Mouse (Mus musculus) heart, postnatal 25 days (tissue): ENCODE data around the gene Ndfip2. TPM values are rescaled to one million over a fixed set of nuclear protein-coding genes. Genes with fewer than 3 reads are reported as not detected.
A peak's percentile ranks its signal among the peaks of the same experiment; 100 is the strongest.

Experiments
- DNase-seq: peaks from one replicate; pipeline ENCODE4 v3.0.0; 2022; ENCODE audit warnings: low spot score
- intact Hi-C: fragments of 180-260 bp; cut with DNase I; formaldehyde crosslinking; loops from one replicate; pipeline ENCODE4 v1.15.1; 2025
- total RNA-seq, 2 experiments: library from RNA; stranded (reverse); gene quantifications; 2 replicates each; pipeline ENCODE4 v1.2.3; 2021

The Ndfip2 gene
- total RNA-seq, 2 experiments from 2014 or later = 19.3 to 19.7 TPM

GRCm38 (mm10) chr14:105277277-105277676 lies 18.9 kb downstream of the Ndfip2 start:
- intact Hi-C loops = no loop called here
- no peak for DNase-seq

DNA sequence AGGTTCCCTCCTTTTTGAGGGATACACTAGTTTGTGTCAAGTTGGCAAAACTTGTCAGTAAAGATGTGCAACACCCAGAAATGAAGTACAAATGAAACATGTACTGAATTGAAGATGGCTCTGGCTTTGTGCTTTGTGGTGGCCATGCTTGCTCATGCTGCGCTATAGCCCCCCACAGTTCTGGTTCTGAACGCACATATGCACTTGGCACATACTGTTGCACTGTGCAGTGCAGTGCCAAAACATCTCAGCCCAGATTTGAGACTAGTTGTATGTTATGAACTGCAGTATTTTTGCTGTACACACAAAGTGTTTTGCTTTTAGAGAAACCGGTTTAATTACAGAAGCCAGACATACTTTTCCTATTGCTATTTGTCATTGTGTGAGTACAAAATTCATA lies 25.7 kb downstream of the Ndfip2 start:
- intact Hi-C loops = no loop called here
- no peak for DNase-seq

DNA sequence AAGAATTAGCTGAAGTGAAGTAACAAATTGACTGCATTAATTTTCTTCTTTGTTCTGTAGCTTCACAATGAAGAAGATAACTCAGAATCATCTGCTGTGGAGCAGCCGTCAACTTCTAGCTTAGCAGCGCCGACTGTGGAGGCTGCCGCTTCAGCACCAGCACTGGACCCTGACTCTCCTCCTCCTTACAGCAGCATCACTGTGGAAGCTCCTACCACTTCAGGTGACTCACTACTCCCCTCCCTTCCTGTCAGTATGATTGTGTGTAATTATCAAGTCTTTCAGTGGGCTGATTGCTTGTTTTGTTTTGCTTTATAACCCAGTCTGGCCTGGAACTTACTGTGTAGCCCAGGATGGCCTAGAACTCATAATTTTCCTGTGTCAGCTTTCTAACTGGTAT lies 29.2 kb downstream of the Ndfip2 start:
- DNase-seq = no peak
- intact Hi-C loops = no loop called here

DNA sequence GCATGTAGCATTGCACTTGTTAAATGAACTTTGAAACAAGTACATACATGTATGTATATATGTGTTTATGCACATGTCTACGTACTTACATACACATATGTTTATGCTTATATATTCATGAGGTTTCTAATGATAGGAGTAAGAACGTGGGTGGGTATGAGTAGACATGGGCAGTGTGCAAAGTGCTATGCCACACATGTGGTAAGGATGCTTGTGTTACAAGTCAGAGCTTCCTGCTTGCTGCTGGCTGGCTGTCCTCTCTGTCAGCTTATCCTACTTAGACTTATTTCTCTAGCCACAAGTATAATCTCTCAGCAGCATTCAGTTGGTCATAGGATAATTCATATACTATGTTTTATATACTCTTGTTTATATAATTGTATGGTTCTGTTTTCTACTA lies 29.6 kb downstream of the Ndfip2 start:
- intact Hi-C loops = no loop called here

GRCm38 (mm10) chr14:105288529-105288928 lies 30.2 kb downstream of the Ndfip2 start:
- DNase-seq = no peak
- intact Hi-C loops = no loop called here

More for the DNA sequence above, 29.6 kb downstream of the Ndfip2 start:
- DNase-seq = no peak

DNA sequence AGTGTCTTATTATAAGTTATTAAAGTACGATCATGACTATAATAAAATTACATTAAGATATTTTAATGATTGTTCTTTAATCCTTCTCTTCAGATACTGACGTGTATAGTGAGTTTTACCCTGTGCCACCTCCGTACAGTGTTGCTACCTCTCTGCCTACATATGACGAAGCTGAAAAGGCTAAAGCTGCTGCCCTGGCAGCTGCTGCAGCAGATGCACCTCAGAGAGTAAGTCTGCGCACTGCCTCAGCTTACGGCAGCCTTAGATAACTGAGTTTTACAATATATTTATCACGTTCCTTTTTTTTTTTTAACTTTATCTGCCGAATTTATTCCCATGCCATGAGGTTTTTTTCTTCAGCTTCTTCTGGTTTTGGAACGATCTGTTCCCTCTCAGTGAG lies 33.8 kb downstream of the Ndfip2 start:
- no peak for DNase-seq
- intact Hi-C loops = loop anchor here (10.0 kb wide), 1 partner anchor 477 kb away; no protein-coding TSS in a partner anchor

- intact Hi-C loops = loop anchor here (2.0 to 10.0 kb wide), 2 partner anchors 115 to 479 kb away; no protein-coding TSS in a partner anchor
- no peak for DNase-seq
Observed at GRCm38 (mm10) chr14:105293777-105294176, 35.4 kb downstream of the Ndfip2 start.

GRCm38 (mm10) chr14:105295820-105296582 lies 37.6 kb downstream of the Ndfip2 start:
- intact Hi-C loops = loop anchor here (2.0 to 10.0 kb wide), 4 partner anchors 63 to 481 kb away; no protein-coding TSS in a partner anchor
- no peak for DNase-seq

DNA sequence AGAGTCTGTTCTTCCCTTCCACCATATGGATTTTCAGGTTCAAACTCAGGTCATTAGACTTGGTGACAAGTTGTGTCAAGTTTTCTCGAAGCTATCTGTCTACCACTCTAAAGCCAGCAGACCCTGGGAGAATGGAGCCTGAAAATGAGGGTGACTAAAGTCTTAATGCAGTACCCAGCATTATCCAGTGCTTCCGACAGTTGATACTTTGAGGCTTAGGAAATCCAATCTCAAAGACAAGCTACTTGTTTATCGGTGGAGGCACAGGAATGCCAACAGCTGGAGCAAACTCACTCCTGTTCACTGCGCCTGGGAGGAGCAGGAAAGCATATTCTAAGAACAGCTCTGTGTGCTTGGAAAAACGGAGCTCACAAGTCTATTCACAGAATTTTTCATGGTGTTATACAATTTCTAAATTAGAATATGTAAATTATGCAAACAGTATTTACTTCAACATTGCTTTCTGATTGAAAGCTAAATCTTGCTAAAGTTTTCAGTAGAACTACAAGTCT lies 41.4 kb downstream of the Ndfip2 start:
- intact Hi-C loops = loop anchor here (5.0 to 10.0 kb wide), 2 partner anchors 167 to 485 kb away; no protein-coding TSS in a partner anchor
- DNase-seq = no peak

DNA sequence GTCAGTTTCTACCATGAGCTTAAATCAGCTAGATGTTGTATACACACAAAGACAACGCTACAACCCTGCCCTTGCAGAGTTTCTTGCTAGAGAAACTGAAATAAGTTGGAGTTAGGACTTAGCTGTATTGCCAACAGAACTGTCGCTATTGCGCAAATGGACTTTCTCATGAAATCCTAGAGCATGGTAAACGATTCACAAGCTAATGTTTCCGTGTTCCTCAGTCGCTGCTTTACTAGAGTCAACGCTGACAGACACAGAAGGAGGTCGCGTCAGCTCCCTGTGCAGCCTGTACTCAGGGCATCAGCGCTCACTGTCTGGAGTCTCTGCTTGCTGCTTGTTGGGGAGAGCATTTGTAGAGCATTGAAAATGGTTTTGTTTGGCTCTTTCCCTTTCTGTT lies 42.2 kb downstream of the Ndfip2 start:
- no peak for DNase-seq

DNA sequence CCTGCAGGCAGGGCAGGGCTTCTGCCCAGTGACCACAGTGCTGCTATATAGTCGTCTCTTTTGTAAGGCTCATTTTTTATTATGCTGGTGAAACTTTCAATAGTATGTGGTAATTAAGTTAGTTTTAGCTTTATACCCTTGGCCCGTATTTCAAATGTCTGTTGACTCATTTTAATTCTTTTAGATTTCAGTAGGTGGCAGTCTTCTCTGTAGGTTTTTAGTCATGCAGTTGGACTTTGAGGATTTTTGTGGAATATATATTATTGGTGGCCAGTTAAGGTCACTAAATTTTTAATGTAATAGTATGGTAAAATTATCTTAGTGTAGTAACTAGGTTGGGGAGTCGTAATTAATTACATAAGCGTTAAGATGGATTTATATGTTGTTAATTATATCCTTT lies 44.3 kb downstream of the Ndfip2 start:
- intact Hi-C loops = no loop called here
- no peak for DNase-seq

More for the DNA sequence above, 42.2 kb downstream of the Ndfip2 start:
- intact Hi-C loops = no loop called here

DNA sequence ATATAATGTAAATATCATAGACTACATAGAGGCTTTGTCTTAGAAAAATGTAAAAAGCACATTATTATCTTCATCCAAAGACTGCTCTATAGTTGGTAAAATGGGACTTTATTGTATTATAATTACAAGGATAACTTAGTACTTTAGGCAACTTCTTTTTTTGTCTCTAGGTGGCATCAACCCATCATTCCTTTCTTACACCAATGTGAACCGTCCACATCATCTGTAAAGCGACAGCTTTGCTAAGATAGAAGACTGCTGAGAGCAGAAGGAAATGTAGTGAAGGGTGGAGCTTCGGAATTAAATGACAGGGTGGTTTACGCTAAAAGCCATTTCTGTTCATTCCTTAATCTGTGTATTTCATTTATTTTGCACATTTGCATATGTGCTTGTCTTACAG lies 49.3 kb downstream of the Ndfip2 start:
- intact Hi-C loops = no loop called here
- no peak for DNase-seq

DNA sequence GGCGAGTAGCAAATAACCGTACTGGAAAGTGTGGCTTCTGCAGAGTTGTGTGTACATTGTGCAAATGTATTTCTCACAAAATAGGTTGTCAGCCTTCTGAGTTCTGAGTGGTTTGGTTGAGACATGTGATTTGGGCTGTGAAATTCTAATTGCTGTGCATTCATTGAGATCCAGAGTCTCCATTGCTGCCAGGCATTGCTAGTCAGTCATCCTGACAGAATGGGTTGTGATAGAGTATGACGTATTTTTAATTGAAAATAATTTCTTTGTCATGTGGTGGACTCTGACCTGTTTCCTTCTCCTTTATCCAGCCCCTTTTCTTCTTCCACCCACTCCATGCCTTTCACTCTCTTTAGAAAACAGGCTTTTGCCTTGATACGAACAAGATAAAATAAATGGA lies 54.0 kb downstream of the Ndfip2 start:
- intact Hi-C loops = loop anchor here (5.0 to 10.0 kb wide), 3 partner anchors 82 to 1182 kb away; partner anchors contain the start of gene Spry2
- no peak for DNase-seq

- intact Hi-C loops = loop anchor here (5.0 to 10.0 kb wide), 3 partner anchors 82 to 1182 kb away; partner anchors contain the start of gene Spry2
- no peak for DNase-seq
Observed at GRCm38 (mm10) chr14:105312944-105313343, 54.6 kb downstream of the Ndfip2 start.

- intact Hi-C loops = loop anchor here (5.0 to 10.0 kb wide), 3 partner anchors 81 to 1181 kb away; partner anchors contain the start of gene Spry2
- DNase-seq = no peak
Observed at GRCm38 (mm10) chr14:105313877-105314276, 55.5 kb downstream of the Ndfip2 start.

- DNase-seq = no peak
- intact Hi-C loops = loop anchor here (10.0 kb wide), 1 partner anchor 413 kb away; no protein-coding TSS in a partner anchor
Observed at GRCm38 (mm10) chr14:105321712-105322111, 63.3 kb downstream of the Ndfip2 start.

- intact Hi-C loops = loop anchor here (10.0 kb wide), 1 partner anchor 412 kb away; no protein-coding TSS in a partner anchor
- DNase-seq = no peak
Observed at GRCm38 (mm10) chr14:105322829-105323228, 64.5 kb downstream of the Ndfip2 start.

DNA sequence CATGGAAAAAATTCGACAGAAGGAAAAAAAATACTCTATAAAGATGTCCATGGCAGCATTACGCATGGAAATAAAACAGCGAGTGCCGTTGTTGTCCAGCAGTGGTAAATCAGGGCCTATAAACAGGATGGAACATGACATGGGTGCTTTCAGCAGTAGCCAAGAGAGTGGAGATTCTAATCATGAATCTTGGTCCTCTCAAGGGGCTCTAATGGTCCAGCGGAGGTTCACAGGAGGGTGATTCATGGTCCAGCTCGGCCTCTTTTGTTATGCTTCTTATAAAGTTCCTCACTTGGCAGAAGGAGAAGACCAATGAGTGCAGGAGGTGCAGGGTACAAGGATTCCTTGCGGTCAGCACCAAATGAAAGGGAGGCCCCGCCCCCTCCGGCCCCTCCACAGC lies 65.1 kb downstream of the Ndfip2 start:
- DNase-seq = no peak
- intact Hi-C loops = loop anchor here (10.0 kb wide), 1 partner anchor 411 kb away; no protein-coding TSS in a partner anchor

- peak; percentile 81 for DNase-seq
- intact Hi-C loops = loop anchor here (10.0 kb wide), 1 partner anchor 406 kb away; no protein-coding TSS in a partner anchor
Observed at GRCm38 (mm10) chr14:105328397-105329302, 70.3 kb downstream of the Ndfip2 start.
